Mouse (Mus musculus): ENCODE results near the gene Pld4. TPM values are rescaled to one million over a fixed set of nuclear protein-coding genes. Genes with fewer than 3 reads are reported as not detected.

Gene Pld4
- polyA plus RNA-seq, 1 experiment from 2014 or later, result 6.0 TPM

Small RNA genes lying within 50 kb of the gene (microRNA-seq; reads per million reads assigned to microRNA genes)
- 1.0 reads per million for gene Mir6940

Other genes with a start within 250 kb of the Pld4 start
- 50.7 and 68.6 TPM in 2 replicates for gene Tmem179, start 243.9 kb upstream of the Pld4 start, polyA plus RNA-seq (2014; fragmentation: Nextera tagmentation; extraction: Ambion mirVana)
- gene Inf2, start 171.9 kb upstream of the Pld4 start, polyA plus RNA-seq (2014; fragmentation: Nextera tagmentation; extraction: Ambion mirVana), result 0.89 and 1.6 TPM in 2 replicates
- 2.8 and 3.1 TPM in 2 replicates for gene Adssl1, start 140.6 kb upstream of the Pld4 start, polyA plus RNA-seq (2014; fragmentation: Nextera tagmentation; extraction: Ambion mirVana)
- 62.3 and 63.9 TPM in 2 replicates for gene Siva1, start 116.0 kb upstream of the Pld4 start, polyA plus RNA-seq (2014; fragmentation: Nextera tagmentation; extraction: Ambion mirVana)
- 64.8 and 82.1 TPM in 2 replicates for gene Akt1, start 85.8 kb upstream of the Pld4 start, polyA plus RNA-seq (2014; fragmentation: Nextera tagmentation; extraction: Ambion mirVana)
- 1.9 and 3.5 TPM in 2 replicates for gene Zbtb42, start 81.8 kb upstream of the Pld4 start, polyA plus RNA-seq (2014; fragmentation: Nextera tagmentation; extraction: Ambion mirVana)
- 31.7 and 33.7 TPM in 2 replicates for gene Cep170b, start 40.2 kb upstream of the Pld4 start, polyA plus RNA-seq (2014; fragmentation: Nextera tagmentation; extraction: Ambion mirVana)
- gene Ahnak2, start 42.0 kb downstream of the Pld4 start, polyA plus RNA-seq (2014; fragmentation: Nextera tagmentation; extraction: Ambion mirVana), result 0.62 and 0.75 TPM in 2 replicates
- gene Clba1, start 48.3 kb downstream of the Pld4 start, polyA plus RNA-seq (2014; fragmentation: Nextera tagmentation; extraction: Ambion mirVana), result 21.4 and 23.1 TPM in 2 replicates
- gene Cdca4, start 68.8 kb downstream of the Pld4 start, polyA plus RNA-seq (2014; fragmentation: Nextera tagmentation; extraction: Ambion mirVana), result 45.0 and 60.8 TPM in 2 replicates
- gene Gpr132, start 107.6 kb downstream of the Pld4 start, polyA plus RNA-seq (2014; fragmentation: Nextera tagmentation; extraction: Ambion mirVana), result 0.08 TPM in 1 of 2 replicates, not detected in the other
- 15.1 and 18.5 TPM in 2 replicates for gene Jag2, start 169.1 kb downstream of the Pld4 start, polyA plus RNA-seq (2014; fragmentation: Nextera tagmentation; extraction: Ambion mirVana)
- gene Nudt14, start 181.5 kb downstream of the Pld4 start, polyA plus RNA-seq (2014; fragmentation: Nextera tagmentation; extraction: Ambion mirVana), result 53.2 and 59.4 TPM in 2 replicates
- 49.8 and 54.3 TPM in 2 replicates for gene Btbd6, start 215.8 kb downstream of the Pld4 start, polyA plus RNA-seq (2014; fragmentation: Nextera tagmentation; extraction: Ambion mirVana)
- gene Brf1, start 240.0 kb downstream of the Pld4 start, polyA plus RNA-seq (2014; fragmentation: Nextera tagmentation; extraction: Ambion mirVana), result 37.7 and 55.1 TPM in 2 replicates

All from midbrain, embryonic 14.5 days (tissue).